Mouse (Mus musculus) forebrain, embryonic 10.5 days (tissue): ENCODE results near the gene Cdkn1c. TPM values are rescaled to one million over a fixed set of nuclear protein-coding genes. Genes with fewer than 3 reads are reported as not detected.
A peak's percentile ranks its signal among the peaks of the same experiment; 100 is the strongest.

Experiments
- DNase-seq: peaks from one replicate; pipeline ENCODE4 v3.0.0-alpha.2; 2017; ENCODE audit warnings: low spot score; ENCODE audit errors: extremely low spot score
- H3K27ac ChIP-seq: fragments of 300-500 bp; sonication (generic); 2 replicates; pipeline ENCODE4 v1.5.1; 2016; ENCODE audit warnings: mild to moderate bottlenecking
- H3K27me3 ChIP-seq: fragments of 300-500 bp; sonication (generic); 2 replicates; pipeline ENCODE4 v1.6.1; 2016; ENCODE audit warnings: mild to moderate bottlenecking; ENCODE audit not compliant: poor library complexity, severe bottlenecking
- H3K36me3 ChIP-seq: fragments of 300-500 bp; sonication (generic); replicated peaks from 2 replicates; pipeline ENCODE4 v1.6.1; 2016; ENCODE audit warnings: mild to moderate bottlenecking, moderate library complexity
- H3K4me1 ChIP-seq: fragments of 300-500 bp; sonication (generic); 2 replicates; pipeline ENCODE4 v1.6.1; 2016
- H3K4me3 ChIP-seq: fragments of 300-500 bp; sonication (generic); 2 replicates; pipeline ENCODE4 v1.5.1; 2016; ENCODE audit warnings: mild to moderate bottlenecking, moderate library complexity
- H3K9me3 ChIP-seq: fragments of 300-500 bp; sonication (generic); 2 replicates; pipeline ENCODE4 v1.6.1; 2016; ENCODE audit warnings: mild to moderate bottlenecking, moderate library complexity
- whole genome bisulfite sequencing: fragments of 180-500 bp; shearing (Covaris S2); methylation state at CpG from one replicate; pipeline ENCODE4 v1.1.7; 2016; 5-methylcytosine and 5-hydroxymethylcytosine counted together
- polyA plus RNA-seq: library from polyadenylated mRNA; unstranded; fragments of >200 nt; fragmentation: Nextera tagmentation; extraction: Ambion mirVana; gene quantifications from 2 replicates; pipeline ENCODE4 v1.2.1, GENCODE M21; 2016

Cdkn1c gene
- polyA plus RNA-seq, 1 experiment from 2014 or later = 194 TPM

DNA sequence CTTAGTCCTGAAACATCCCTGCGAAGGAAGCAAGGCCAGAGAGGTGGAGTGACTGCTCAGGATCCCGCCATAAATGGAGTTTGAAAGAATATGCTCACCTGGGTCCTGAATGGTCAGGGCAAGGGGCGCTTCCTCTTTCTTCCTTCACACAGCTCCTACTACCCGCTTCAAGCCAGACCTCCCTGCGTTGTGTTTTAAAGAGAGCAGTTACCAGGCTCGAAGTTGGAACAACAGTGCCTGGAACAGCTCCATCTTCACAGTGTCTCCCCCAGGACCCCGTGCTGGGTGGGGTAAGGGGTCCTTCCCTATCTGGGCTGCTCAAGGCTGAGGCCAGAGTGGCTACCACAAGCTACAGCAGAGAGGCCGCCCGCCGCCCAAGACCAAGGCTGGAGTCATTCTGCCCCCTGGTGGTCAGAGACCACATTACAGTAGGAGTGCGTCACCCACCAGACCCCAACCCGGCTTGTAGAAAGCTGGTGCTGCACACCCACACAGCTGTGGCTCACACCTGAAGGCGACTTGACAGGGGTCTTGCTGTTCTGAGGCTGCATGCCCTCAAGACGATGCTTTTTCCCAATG is 5.3 kb upstream of the Cdkn1c start:
- Histone ChIP-seq H3K27me3 (peaks cover 78% of the 10 kb centered on the region), H3K36me3 (no peaks in the 10 kb centered on the region), H3K9me3 (peaks cover 35% of the 10 kb centered on the region), H3K4me1 (peaks cover 84% of the 10 kb centered on the region), H3K4me3 (no peak overlapping the region), H3K27ac (peak overlapping the region; percentile 9; the same call in 1 of the 2 replicates)
- peak; percentile 87 for DNase-seq
- WGBS = 37% methylated on average over 14 of the region's 14 CpGs

DNA sequence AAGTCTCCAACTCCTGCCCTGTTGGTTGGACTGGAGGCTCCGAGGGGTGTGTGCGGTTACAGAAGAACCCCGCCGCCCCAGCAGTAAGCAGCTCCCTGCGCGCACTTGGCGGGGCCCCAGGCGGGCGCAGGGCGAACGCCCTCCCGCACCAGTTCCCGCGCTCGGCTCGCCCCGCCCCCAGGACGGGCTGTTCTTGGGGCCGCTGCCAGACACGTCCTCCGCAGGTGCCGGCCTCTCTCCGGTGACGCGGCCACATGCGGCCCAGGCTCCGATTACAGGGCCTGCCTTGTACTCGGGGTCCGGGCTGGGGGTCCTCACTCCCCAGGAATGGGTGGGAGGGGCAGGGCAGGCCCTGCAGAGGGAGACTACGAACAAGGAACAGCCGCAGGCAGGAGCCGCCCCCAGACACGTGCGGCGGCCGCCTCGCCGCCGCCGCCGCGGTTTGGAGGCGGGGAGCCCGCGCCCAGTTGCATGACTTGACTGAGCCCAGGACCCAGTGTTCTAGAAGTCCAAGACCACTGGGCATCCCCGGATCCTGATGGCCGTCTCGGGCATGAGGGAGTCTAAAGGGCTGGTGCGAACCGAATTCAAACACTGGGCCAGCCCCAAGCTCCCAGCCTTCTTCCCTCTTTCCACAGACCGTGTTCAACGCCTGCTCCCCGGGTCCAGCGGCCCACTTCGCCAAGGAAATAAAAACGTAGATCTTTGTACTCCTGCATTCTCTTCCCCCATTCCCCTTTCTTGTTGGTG is 4.1 kb upstream of the Cdkn1c start:
- H3K4me3 ChIP-seq = peak overlapping the region; percentile 38
- peaks cover 89% of the 10 kb centered on the region for H3K4me1 ChIP-seq
- no peak for DNase-seq
- 28% methylated on average over 56 of the region's 56 CpGs for WGBS
- peaks cover 83% of the 10 kb centered on the region for H3K27me3 ChIP-seq
- H3K9me3 ChIP-seq = peaks cover 47% of the 10 kb centered on the region
- H3K36me3 ChIP-seq = no peaks in the 10 kb centered on the region
- H3K27ac ChIP-seq = peak overlapping the region; percentile 75

DNA sequence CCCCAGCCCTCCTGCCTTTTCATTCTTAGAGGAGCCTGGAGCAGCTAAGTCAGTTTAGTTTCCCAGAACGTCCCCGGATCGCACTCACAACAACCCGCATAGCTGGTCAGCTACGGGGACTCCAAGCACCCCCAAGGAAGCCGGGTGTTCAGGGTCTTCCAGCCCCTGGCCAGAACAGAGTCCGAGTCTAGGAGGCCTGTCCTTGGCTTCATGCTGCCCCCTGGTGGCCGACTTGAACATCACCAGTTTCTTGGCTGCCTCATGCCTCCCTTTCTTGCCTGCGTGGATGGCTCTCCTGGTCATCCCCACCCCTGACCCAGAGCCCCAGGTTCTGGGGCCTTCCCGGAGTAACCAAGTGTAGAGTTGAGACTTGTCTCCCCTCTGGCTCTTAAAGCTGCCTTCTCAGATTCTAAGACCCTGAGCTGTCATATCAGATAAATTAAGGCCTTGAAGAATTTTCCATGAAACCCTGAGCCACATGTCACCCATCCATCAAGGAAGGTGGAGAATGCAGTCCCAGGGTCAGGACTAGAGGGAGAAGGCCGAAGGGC is 3.1 kb upstream of the Cdkn1c start:
- peaks cover 86% of the 10 kb centered on the region for H3K27me3 ChIP-seq
- peaks cover 57% of the 10 kb centered on the region for H3K9me3 ChIP-seq
- H3K27ac ChIP-seq = peak overlapping the region; percentile 75
- DNase-seq = peak; percentile 83
- H3K36me3 ChIP-seq = no peaks in the 10 kb centered on the region
- 0 out of 2 replicates have a peak overlapping the region, but pooled peaks have one; percentile 7 for H3K4me3 ChIP-seq
- WGBS = 39% methylated on average over 11 of the region's 11 CpGs
- peaks cover 92% of the 10 kb centered on the region for H3K4me1 ChIP-seq

DNA sequence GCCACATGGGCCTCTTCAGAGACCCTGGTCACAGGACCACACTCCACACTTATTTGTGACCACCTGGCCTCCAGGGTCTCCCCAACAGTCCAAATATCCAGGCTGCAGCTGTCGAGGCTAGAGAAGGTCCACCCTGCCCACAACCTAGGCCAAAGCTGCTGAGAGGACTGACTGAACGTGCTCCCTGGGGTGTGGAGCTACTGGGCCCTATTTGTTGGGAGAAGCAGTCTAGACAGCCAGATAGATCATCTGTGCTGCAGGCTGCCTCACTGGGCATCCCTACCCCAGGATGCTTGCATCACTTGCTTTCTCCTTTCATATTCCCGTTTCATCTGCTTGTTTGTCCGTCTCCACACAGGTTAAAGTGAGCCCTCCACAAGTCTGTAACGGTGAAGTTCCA is 1.7 kb upstream of the Cdkn1c start:
- peaks cover 62% of the 10 kb centered on the region for H3K9me3 ChIP-seq
- H3K36me3 ChIP-seq = no peaks in the 10 kb centered on the region
- H3K27ac ChIP-seq = peak overlapping the region; percentile 85; the same call in 1 of the 2 replicates
- H3K27me3 ChIP-seq = peaks cover 89% of the 10 kb centered on the region
- H3K4me3 ChIP-seq = no peak overlapping the region
- no peak for DNase-seq
- 75% methylated on average over 5 of the region's 5 CpGs for WGBS
- H3K4me1 ChIP-seq = peaks cover 82% of the 10 kb centered on the region

DNA sequence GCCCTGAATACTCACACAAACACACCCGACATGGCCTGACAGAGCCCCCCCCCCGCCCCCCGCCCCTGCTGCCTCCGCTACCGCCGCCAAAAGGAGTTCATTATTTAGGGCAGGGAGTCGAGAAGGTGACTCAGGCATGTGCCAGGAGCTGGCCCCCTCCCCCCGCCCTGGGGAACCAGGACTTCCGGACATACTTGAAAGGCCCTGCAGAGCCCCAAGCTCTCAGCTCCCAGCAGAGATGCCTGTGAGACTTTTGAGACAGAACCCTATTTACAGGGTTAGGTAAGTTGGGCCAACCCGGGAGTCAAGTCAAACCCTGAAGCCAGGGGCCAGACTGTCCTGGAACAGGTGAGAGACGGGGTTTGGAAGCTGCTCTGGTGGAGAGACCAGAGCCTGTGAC is 1.1 kb upstream of the Cdkn1c start:
- WGBS = 33% methylated on average over 10 of the region's 11 CpGs
- no peaks in the 10 kb centered on the region for H3K36me3 ChIP-seq
- peaks cover 91% of the 10 kb centered on the region for H3K27me3 ChIP-seq
- H3K27ac ChIP-seq = peak overlapping the region; percentile 85
- peaks cover 76% of the 10 kb centered on the region for H3K4me1 ChIP-seq
- no peak for DNase-seq
- no peak overlapping the region; the same call in 1 of the 2 replicates for H3K4me3 ChIP-seq
- peaks cover 62% of the 10 kb centered on the region for H3K9me3 ChIP-seq

- H3K4me3 ChIP-seq = peak overlapping the region; percentile 60
- peaks cover 91% of the 10 kb centered on the region for H3K27me3 ChIP-seq
These were observed 532 bp upstream of the Cdkn1c start for GRCm38 (mm10) chr7:143461294-143461870.

GRCm38 (mm10) chr7:143460217-143460834 is 524 bp downstream of the Cdkn1c start:
- peaks cover 60% of the 10 kb centered on the region for H3K4me1 ChIP-seq
- H3K27ac ChIP-seq = peak overlapping the region; percentile 85
- H3K27me3 ChIP-seq = peaks cover 91% of the 10 kb centered on the region
- WGBS = 37% methylated on average over 60 of the region's 60 CpGs
- DNase-seq = no peak
- peak overlapping the region; percentile 60 for H3K4me3 ChIP-seq
- peaks cover 55% of the 10 kb centered on the region for H3K9me3 ChIP-seq
- H3K36me3 ChIP-seq = no peaks in the 10 kb centered on the region

More at GRCm38 (mm10) chr7:143461294-143461870, 532 bp upstream of the Cdkn1c start:
- WGBS = 36% methylated on average over 29 of the region's 32 CpGs
- Histone ChIP-seq H3K27ac (peak overlapping the region; percentile 85), H3K9me3 (peaks cover 62% of the 10 kb centered on the region), H3K4me1 (peaks cover 70% of the 10 kb centered on the region), H3K36me3 (no peaks in the 10 kb centered on the region)
- no peak for DNase-seq

DNA sequence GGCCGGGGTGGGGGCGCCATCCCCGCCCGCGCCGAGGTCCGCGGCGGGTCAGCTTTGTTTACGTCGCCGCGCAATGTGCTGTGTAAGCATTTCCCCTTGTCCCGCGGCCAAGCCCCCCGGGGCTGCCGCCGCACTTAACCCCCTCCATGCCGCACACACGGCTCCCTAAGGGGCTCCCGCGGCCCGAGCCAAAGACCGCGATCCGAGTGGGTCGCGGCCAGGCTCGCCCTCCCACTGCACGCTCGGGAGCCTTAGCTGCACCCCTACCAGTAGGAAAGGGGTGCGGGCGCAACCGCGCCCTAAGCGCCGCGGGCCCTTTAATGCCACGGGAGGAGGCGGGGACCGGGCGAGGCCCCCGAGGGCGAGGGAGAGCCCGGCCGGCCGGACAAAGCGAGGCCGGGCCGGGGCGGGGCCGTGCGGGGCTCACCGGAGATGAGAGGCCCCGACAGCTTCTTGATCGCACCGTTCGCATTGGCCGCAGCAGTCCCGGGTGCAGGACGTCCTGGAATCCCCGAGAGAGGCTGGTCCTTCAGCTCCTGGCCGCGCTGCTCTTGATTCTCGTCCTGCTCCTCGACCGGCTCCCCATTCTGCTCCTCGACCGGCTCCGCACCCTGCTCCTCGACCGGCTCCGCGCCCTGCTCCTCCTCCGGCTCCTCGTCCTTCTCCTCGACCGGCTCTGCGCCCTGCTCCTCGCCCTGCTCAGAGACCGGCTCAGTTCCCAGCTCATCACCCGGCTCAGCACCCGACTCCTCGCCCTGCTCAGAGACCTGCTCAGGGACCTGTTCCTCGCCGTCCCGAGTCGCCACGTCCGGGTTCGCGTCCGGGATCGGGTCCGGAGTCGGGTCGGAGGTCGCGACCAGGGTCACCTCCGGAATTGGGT is 1.3 kb downstream of the Cdkn1c start:
- H3K4me3 ChIP-seq = peak overlapping the region; percentile 60
- no peak for DNase-seq
- H3K4me1 ChIP-seq = peaks cover 52% of the 10 kb centered on the region
- H3K27me3 ChIP-seq = peaks cover 87% of the 10 kb centered on the region
- H3K9me3 ChIP-seq = peaks cover 48% of the 10 kb centered on the region
- 39% methylated on average over 100 of the region's 100 CpGs for WGBS
- peak overlapping the region; percentile 85 for H3K27ac ChIP-seq
- no peaks in the 10 kb centered on the region for H3K36me3 ChIP-seq

DNA sequence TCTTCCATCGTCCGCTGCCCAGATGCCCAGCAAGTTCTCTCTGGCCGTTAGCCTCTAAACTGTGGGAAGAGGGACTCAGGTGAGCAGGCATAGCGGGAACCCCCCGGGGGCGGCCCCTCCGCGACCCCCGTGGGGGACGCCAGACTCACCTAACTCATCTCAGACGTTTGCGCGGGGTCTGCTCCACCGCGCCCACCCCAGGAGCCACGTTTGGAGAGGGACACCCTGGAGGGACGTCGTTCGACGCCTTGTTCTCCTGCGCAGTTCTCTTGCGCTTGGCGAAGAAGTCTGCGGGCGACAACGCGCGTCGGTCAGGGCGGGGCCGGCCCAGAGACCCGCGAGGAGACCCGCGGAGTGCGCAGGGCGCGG is 1.9 kb downstream of the Cdkn1c start:
- no peak for DNase-seq
- Histone ChIP-seq H3K27me3 (peaks cover 81% of the 10 kb centered on the region), H3K9me3 (peaks cover 46% of the 10 kb centered on the region), H3K4me3 (peak overlapping the region; percentile 60), H3K4me1 (peaks cover 46% of the 10 kb centered on the region), H3K27ac (peak overlapping the region; percentile 85), H3K36me3 (no peaks in the 10 kb centered on the region)
- WGBS = 31% methylated on average over 38 of the region's 38 CpGs

DNA sequence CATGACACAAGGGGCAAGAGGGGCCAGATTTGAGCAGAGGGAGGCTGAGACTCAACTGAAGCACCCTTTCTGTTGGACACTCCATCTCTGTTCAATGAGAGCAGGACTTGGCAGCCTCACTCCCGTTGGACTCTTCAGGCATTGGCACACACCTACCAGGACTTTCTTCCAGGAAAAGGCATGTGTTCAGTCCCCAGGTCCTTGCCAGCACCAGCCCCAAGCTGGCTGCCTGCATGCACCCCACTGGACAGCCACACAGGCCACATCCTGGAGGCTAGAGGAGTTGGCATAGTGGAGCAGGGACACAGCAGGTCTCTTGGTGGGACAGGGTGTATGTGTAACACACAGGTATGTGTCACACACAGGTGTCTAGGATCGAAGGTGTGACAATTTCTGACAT is 13.7 kb downstream of the Cdkn1c start:
- DNase-seq = no peak
- Histone ChIP-seq H3K27me3 (peaks cover 83% of the 10 kb centered on the region), H3K4me1 (peaks cover 57% of the 10 kb centered on the region), H3K9me3 (no peaks in the 10 kb centered on the region), H3K4me3 (no peak overlapping the region), H3K27ac (no peak overlapping the region), H3K36me3 (no peaks in the 10 kb centered on the region)
- WGBS = 70% methylated on average over 2 of the region's 2 CpGs

DNA sequence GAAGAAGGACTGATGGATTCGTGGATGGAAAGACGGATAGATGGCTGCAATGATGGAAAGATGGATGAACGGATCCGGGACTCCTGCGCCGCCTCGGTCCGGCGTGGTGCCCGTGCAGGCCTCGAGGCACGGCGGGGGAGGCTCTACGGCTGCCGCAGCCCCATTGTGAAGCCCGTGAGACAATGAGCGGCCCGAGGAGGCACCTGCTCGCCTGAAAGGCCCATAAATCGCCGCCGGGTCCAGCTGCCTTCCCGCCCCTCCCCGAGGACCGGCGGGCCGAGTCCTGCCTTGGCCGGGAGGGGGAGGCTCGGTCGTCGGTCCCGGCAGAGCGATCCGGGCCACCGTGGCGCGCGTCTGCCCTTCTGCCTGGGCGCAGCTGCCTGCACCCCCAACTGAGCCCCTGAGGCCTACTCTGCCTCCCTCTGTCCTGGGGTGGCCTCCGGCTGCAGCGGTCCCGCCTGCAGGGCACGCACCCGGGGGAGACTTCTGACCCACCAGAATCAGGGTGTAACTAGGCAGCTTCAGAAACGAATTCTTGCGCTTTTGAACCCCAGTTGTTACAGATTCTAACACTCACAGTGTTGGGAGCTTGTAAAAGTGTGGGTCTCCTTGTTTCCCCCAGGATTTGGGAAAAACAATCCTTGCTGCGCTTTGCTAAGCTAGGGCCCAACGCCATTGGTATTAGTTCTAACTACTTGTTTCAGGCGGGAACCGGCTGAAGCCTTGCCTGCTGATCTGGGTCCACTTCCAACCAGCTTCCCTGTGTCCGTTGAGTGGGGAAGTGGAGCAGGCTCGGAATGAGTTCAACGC is 15.0 kb downstream of the Cdkn1c start:
- Histone ChIP-seq H3K27ac (peak overlapping the region; percentile 87), H3K9me3 (no peaks in the 10 kb centered on the region), H3K27me3 (peaks cover 96% of the 10 kb centered on the region), H3K36me3 (no peaks in the 10 kb centered on the region), H3K4me3 (peak overlapping the region; percentile 45), H3K4me1 (peaks cover 69% of the 10 kb centered on the region)
- DNase-seq = peak; percentile 49
- 5% methylated on average over 53 of the region's 53 CpGs for WGBS
